Mouse (Mus musculus) embryonic fibroblast, embryonic 13.5 days (primary cell): ENCODE measurements around the gene Rgs6.

ENCODE experiments used
- CTCF ChIP-seq: IDR thresholded peaks from 2 replicates; pipeline ENCODE4 v1.5.1; 2011; ENCODE audit warnings: mild to moderate bottlenecking, control low read depth, low read length, moderate library complexity, borderline replicate concordance; ENCODE audit not compliant: insufficient read depth
- POLR2A ChIP-seq: IDR thresholded peaks from 2 replicates; pipeline ENCODE4 v1.6.1; 2011; ENCODE audit warnings: low read depth, mild to moderate bottlenecking, control low read depth, low read length, moderate library complexity

DNA sequence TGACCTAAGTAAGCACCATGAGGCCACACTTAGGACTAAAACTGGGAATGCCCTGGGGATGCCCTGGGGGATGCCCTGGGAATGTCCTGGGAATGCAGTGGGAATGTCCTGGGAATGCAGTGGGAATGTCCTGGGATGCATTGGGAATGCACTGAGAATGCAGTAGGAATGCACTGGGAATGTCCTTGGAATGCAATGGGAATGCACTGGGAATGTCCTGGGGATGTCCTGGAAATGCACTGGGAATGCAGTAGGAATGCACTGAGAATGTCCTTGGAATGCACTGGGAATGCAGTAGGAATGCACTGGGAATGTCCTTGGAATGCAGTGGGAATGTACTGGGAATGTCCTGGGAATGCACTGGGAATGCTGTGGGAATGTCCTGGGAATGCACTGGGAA is 25.2 kb upstream of the Rgs6 start:
- TF ChIP-seq CTCF (no peak), POLR2A (no peak)
